Mouse (Mus musculus): ENCODE results near the gene Ccr7.

The Ccr7 gene

GRCm38 (mm10) chr11:99115940-99116339, 38.9 kb downstream of the Ccr7 start:
- DNase-seq (ENCODE audit: low read depth, low spot score), result no peak

GRCm38 (mm10) chr11:99113111-99113510, 41.8 kb downstream of the Ccr7 start:
- DNase-seq (ENCODE audit: low read depth, low spot score), result no peak

- no peak for DNase-seq (ENCODE audit: low read depth, low spot score)
These were observed 42.2 kb downstream of the Ccr7 start for GRCm38 (mm10) chr11:99112700-99113099.

GRCm38 (mm10) chr11:99111631-99112030, 43.2 kb downstream of the Ccr7 start:
- DNase-seq (ENCODE audit: low read depth, low spot score), result no peak

GRCm38 (mm10) chr11:99111155-99111554, 43.7 kb downstream of the Ccr7 start:
- no peak for DNase-seq (ENCODE audit: low read depth, low spot score)

GRCm38 (mm10) chr11:99110370-99111110, 44.3 kb downstream of the Ccr7 start:
- DNase-seq (ENCODE audit: low read depth, low spot score), result no peak

GRCm38 (mm10) chr11:99108296-99108695, 46.6 kb downstream of the Ccr7 start:
- no peak for DNase-seq (ENCODE audit: low read depth, low spot score)

GRCm38 (mm10) chr11:99105981-99106726, 48.7 kb downstream of the Ccr7 start:
- no peak for DNase-seq (ENCODE audit: low read depth, low spot score)

- no peak for DNase-seq (ENCODE audit: low read depth, low spot score)
These were observed 50.1 kb downstream of the Ccr7 start for GRCm38 (mm10) chr11:99104609-99105410.

- DNase-seq (ENCODE audit: low read depth, low spot score), result no peak
These were observed 52.2 kb downstream of the Ccr7 start for GRCm38 (mm10) chr11:99102575-99103270.

- no peak for DNase-seq (ENCODE audit: low read depth, low spot score)
These were observed 53.2 kb downstream of the Ccr7 start for GRCm38 (mm10) chr11:99101693-99102092.

- no peak for DNase-seq (ENCODE audit: low read depth, low spot score)
These were observed 54.7 kb downstream of the Ccr7 start for GRCm38 (mm10) chr11:99100215-99100614.

- DNase-seq (ENCODE audit: low read depth, low spot score), result no peak
These were observed 55.4 kb downstream of the Ccr7 start for GRCm38 (mm10) chr11:99099516-99099915.

- no peak for DNase-seq (ENCODE audit: low read depth, low spot score)
These were observed 56.0 kb downstream of the Ccr7 start for GRCm38 (mm10) chr11:99098924-99099323.

GRCm38 (mm10) chr11:99096996-99097774, 57.7 kb downstream of the Ccr7 start:
- DNase-seq (ENCODE audit: low read depth, low spot score), result no peak

- no peak for DNase-seq (ENCODE audit: low read depth, low spot score)
These were observed 58.5 kb downstream of the Ccr7 start for GRCm38 (mm10) chr11:99096417-99096816.

GRCm38 (mm10) chr11:99095759-99096158, 59.1 kb downstream of the Ccr7 start:
- DNase-seq (ENCODE audit: low read depth, low spot score), result no peak

GRCm38 (mm10) chr11:99094911-99095676, 59.8 kb downstream of the Ccr7 start:
- no peak for DNase-seq (ENCODE audit: low read depth, low spot score)

Measured in retina, adult 2 months (tissue).